Mouse (Mus musculus) CH12.LX (cell line): ENCODE data around the gene Gh. TPM values are rescaled to one million over a fixed set of nuclear protein-coding genes. Genes with fewer than 3 reads are reported as not detected.

Source experiments
- DNase-seq: peaks from one replicate; pipeline ENCODE4 v3.0.0-alpha.2; 2013; ENCODE audit errors: extremely low read depth
- H3K27ac ChIP-seq: 2 replicates; pipeline ENCODE4 v1.5.1; 2012; ENCODE audit warnings: low read depth, mild to moderate bottlenecking, control low read depth, moderate library complexity; ENCODE audit not compliant: insufficient read depth
- H3K27me3 ChIP-seq: replicated peaks from 2 replicates; pipeline ENCODE3; 2012; ENCODE audit warnings: inconsistent platforms
- H3K36me3 ChIP-seq, 2 experiments: replicated peaks in 1 of 2; 2 replicates each; pipeline versions ENCODE3 to v1.6.1; 2012; ENCODE audit warnings: inconsistent platforms in 1 of 2, low read length in 1 of 2, mild to moderate bottlenecking in 1 of 2, mixed read lengths in 1 of 2, moderate library complexity in 1 of 2; ENCODE audit not compliant: control insufficient read depth in 1 of 2, insufficient read depth in 1 of 2
- H3K4me1 ChIP-seq, 2 experiments: 2 replicates each; pipeline ENCODE4 v1.6.1; 2012; ENCODE audit warnings: inconsistent platforms in 1 of 2, moderate library complexity in 1 of 2; ENCODE audit not compliant: insufficient read depth in 2 of 2, control insufficient read depth in 1 of 2
- H3K4me2 ChIP-seq: 2 replicates; pipeline ENCODE4 v1.6.1; 2012; ENCODE audit warnings: low read depth, mild to moderate bottlenecking, control low read depth; ENCODE audit not compliant: poor library complexity, insufficient read depth, severe bottlenecking
- H3K4me3 ChIP-seq, 3 experiments: fragments of 150-350 bp in 1 of 3; sonication (generic) in 1 of 3; replicated peaks in 1 of 3; 2 replicates each; pipeline versions ENCODE3 to v1.5.1; 2011 to 2012; ENCODE audit warnings: low read depth in 2 of 3, low read length in 2 of 3, mild to moderate bottlenecking in 2 of 3, moderate library complexity in 2 of 3, control low read depth in 1 of 3, improper control_type of control experiment in 1 of 3, inconsistent platforms in 1 of 3, mixed read lengths in 1 of 3; ENCODE audit not compliant: poor library complexity in 1 of 3
- H3K79me2 ChIP-seq: replicated peaks from 2 replicates; pipeline ENCODE4 v1.6.1; 2012; ENCODE audit warnings: mild to moderate bottlenecking, moderate library complexity; ENCODE audit not compliant: control insufficient read depth, poor library complexity, insufficient read depth, severe bottlenecking; ENCODE audit errors: extremely low read depth
- H3K9ac ChIP-seq: 2 replicates; pipeline ENCODE4 v1.6.1; 2012; ENCODE audit warnings: low read depth, mild to moderate bottlenecking, control low read depth, moderate library complexity; ENCODE audit not compliant: insufficient read depth
- H3K9me3 ChIP-seq: replicated peaks from 2 replicates; pipeline ENCODE3; 2012; ENCODE audit warnings: low read length, inconsistent platforms, mixed read lengths
- BHLHE40 ChIP-seq: IDR thresholded peaks from 2 replicates; pipeline ENCODE4 v1.6.1; 2011; ENCODE audit warnings: mild to moderate bottlenecking, low read depth, low read length, improper control_type of control experiment
- CHD1 ChIP-seq: IDR thresholded peaks from 2 replicates; pipeline ENCODE4 v1.6.1; 2012; ENCODE audit warnings: low read depth, low read length, improper control_type of control experiment, inconsistent platforms
- CHD2 ChIP-seq: IDR thresholded peaks from 2 replicates; pipeline ENCODE4 v1.6.1; 2011; ENCODE audit warnings: low read length, improper control_type of control experiment
- CTCF ChIP-seq, 2 experiments: IDR thresholded peaks in 1 of 2; conservative IDR thresholded peaks in 1 of 2; 2 replicates each; pipeline ENCODE4 v1.5.1; 2011 to 2012; ENCODE audit warnings: low read depth in 2 of 2, low read length in 2 of 2, improper control_type of control experiment in 1 of 2, inconsistent platforms in 1 of 2, mild to moderate bottlenecking in 1 of 2, moderate library complexity in 1 of 2
- ELF1 ChIP-seq: IDR thresholded peaks from 2 replicates; pipeline ENCODE4 v1.6.1; 2014; ENCODE audit warnings: low read depth, mild to moderate bottlenecking, inconsistent platforms, low read length, improper control_type of control experiment
- ETS1 ChIP-seq: conservative IDR thresholded peaks from 2 replicates; pipeline ENCODE4 v1.6.1; 2012; ENCODE audit warnings: low read depth, mild to moderate bottlenecking, inconsistent platforms, low read length, improper control_type of control experiment, moderate library complexity
- HCFC1 ChIP-seq: IDR thresholded peaks from 2 replicates; pipeline ENCODE4 v1.6.1; 2012; ENCODE audit warnings: low read depth, mild to moderate bottlenecking, inconsistent platforms, low read length, improper control_type of control experiment
- IRF4 ChIP-seq: IDR thresholded peaks from 2 replicates; pipeline ENCODE4 v1.6.1; 2014; ENCODE audit warnings: low read depth, mild to moderate bottlenecking, inconsistent platforms, low read length, improper control_type of control experiment
- JUN ChIP-seq: IDR thresholded peaks from 2 replicates; pipeline ENCODE4 v1.6.1; 2011; ENCODE audit warnings: low read depth, mild to moderate bottlenecking, low read length, improper control_type of control experiment, moderate library complexity; ENCODE audit not compliant: insufficient read depth
- MAX ChIP-seq: IDR thresholded peaks from 2 replicates; pipeline ENCODE4 v1.6.1; 2011; ENCODE audit warnings: low read length, improper control_type of control experiment
- MAZ ChIP-seq: IDR thresholded peaks from 2 replicates; pipeline ENCODE4 v1.6.1; 2012; ENCODE audit warnings: low read depth, mild to moderate bottlenecking, inconsistent platforms, low read length, improper control_type of control experiment, moderate library complexity
- MEF2A ChIP-seq: IDR thresholded peaks from 2 replicates; pipeline ENCODE4 v1.6.1; 2014; ENCODE audit warnings: low read depth, mild to moderate bottlenecking, inconsistent platforms, low read length, improper control_type of control experiment, borderline replicate concordance
- MXI1 ChIP-seq: IDR thresholded peaks from 2 replicates; pipeline ENCODE4 v1.6.1; 2011; ENCODE audit warnings: mild to moderate bottlenecking, low read depth, low read length, improper control_type of control experiment
- NRF1 ChIP-seq: IDR thresholded peaks from 2 replicates; pipeline ENCODE4 v1.6.1; 2014; ENCODE audit warnings: low read depth, mild to moderate bottlenecking, inconsistent platforms, low read length, improper control_type of control experiment, moderate library complexity
- PAX5 ChIP-seq: IDR thresholded peaks from 2 replicates; pipeline ENCODE4 v1.6.1; 2012; ENCODE audit warnings: low read length, inconsistent platforms, mixed read lengths
- POLR2A ChIP-seq: IDR thresholded peaks from 2 replicates; pipeline ENCODE4 v1.6.1; 2011; ENCODE audit warnings: low read depth, mild to moderate bottlenecking, improper control_type of control experiment, low read length
- RAD21 ChIP-seq: IDR thresholded peaks from 2 replicates; pipeline ENCODE4 v1.6.1; 2011; ENCODE audit warnings: low read depth, mild to moderate bottlenecking, low read length, improper control_type of control experiment, moderate library complexity
- RCOR1 ChIP-seq: conservative IDR thresholded peaks from 2 replicates; pipeline ENCODE4 v1.6.1; 2012; ENCODE audit warnings: low read depth, mild to moderate bottlenecking, inconsistent platforms, low read length, improper control_type of control experiment
- SIN3A ChIP-seq: IDR thresholded peaks from 2 replicates; pipeline ENCODE4 v1.6.1; 2012; ENCODE audit warnings: low read length, improper control_type of control experiment, inconsistent platforms
- SMC3 ChIP-seq: IDR thresholded peaks from 2 replicates; pipeline ENCODE4 v1.6.1; 2011; ENCODE audit warnings: low read depth, low read length, improper control_type of control experiment
- TBP ChIP-seq: conservative IDR thresholded peaks from 2 replicates; pipeline ENCODE4 v1.6.1; 2011; ENCODE audit warnings: low read depth, low read length, improper control_type of control experiment
- TCF12 ChIP-seq: IDR thresholded peaks from 2 replicates; pipeline ENCODE4 v1.6.1; 2014; ENCODE audit warnings: low read depth, mild to moderate bottlenecking, inconsistent platforms, low read length, improper control_type of control experiment
- USF1 ChIP-seq: IDR thresholded peaks from 2 replicates; pipeline ENCODE4 v1.6.1; 2014; ENCODE audit warnings: low read depth, mild to moderate bottlenecking, inconsistent platforms, low read length, improper control_type of control experiment
- ZC3H11A ChIP-seq: IDR thresholded peaks from 2 replicates; pipeline ENCODE4 v1.6.1; 2012; ENCODE audit warnings: low read depth, mild to moderate bottlenecking, inconsistent platforms, low read length, improper control_type of control experiment
- ZMIZ1 ChIP-seq: IDR thresholded peaks from 2 replicates; pipeline ENCODE4 v1.6.1; 2012; ENCODE audit warnings: low read depth, mild to moderate bottlenecking, inconsistent platforms, low read length, improper control_type of control experiment
- dilution Hi-C: fragments of 300-500 bp; cut with MboI; formaldehyde crosslinking; loops from 2 replicates; pipeline ENCODE4 v1.14.3; 2020; ENCODE audit warnings: low sequenced_read_pairs; ENCODE audit not compliant: extremely low pct_unique_long_range_greater_than_20kb, extremely low pct_ligation_motif_present
- in situ Hi-C: fragments of 300-500 bp; cut with MboI; formaldehyde crosslinking; loops from 3 replicates; pipeline ENCODE4 v1.14.3; 2019; ENCODE audit warnings: low sequenced_read_pairs, low pct_ligation_motif_present, low pct_unique_long_range_greater_than_20kb, mixed read lengths
- polyA plus RNA-seq: library from polyadenylated mRNA; unstranded; fragments of >175 nt; gene quantifications from 2 replicates; pipeline ENCODE4 v1.2.1, GENCODE M21; 2012; ENCODE audit warnings: low read depth; ENCODE audit not compliant: insufficient read length
- total RNA-seq, 2 experiments: library from RNA; depleted of rRNA; stranded (reverse); fragments of 300-350 nt in 1 of 2; fragments of >200 nt in 1 of 2; gene quantifications; 2 replicates each; pipeline ENCODE4 v1.2.3; 2012 to 2014

Gh gene
- total and polyA plus RNA-seq, 3 experiments, result 0.38 to 1.0 (median 0.68) TPM

DNA sequence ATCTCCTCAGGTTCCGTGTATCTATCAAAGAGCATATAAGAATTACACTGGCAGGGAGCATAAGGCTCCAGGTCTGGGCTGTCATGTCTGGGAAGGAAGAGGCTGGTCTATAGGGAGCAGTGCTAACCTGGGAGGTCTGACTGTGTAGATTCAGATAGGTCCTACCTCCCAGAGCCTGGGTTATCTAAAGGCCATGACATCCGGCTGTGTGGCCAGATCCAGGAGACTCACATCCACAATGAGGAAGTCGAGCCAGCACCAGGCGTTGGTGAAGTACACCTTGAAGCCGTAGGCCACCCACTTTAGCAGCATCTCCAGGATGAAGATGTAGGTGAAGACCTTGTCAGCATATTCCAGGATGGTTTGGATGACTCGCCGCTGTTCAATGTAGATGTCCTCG lies 24.8 kb upstream of the Gh start:
- in situ Hi-C loops (loop anchor here (5.0 to 10.0 kb wide), 3 partner anchors 39 to 168 kb away; no protein-coding TSS in a partner anchor), dilution Hi-C loops (no loop called here)
- Histone ChIP-seq H3K79me2 (no peaks in the 10 kb centered on the region), H3K4me3 (no peak overlapping the region), H3K9me3 (no peaks in the 10 kb centered on the region), H3K4me2 (no peak overlapping the region), H3K27me3 (no peaks in the 10 kb centered on the region), H3K27ac (no peak overlapping the region), H3K9ac (no peak overlapping the region), H3K4me1 (peaks cover 26 to 50% of the 10 kb centered on the region in 2 experiments)
- DNase-seq, result no peak
- TF ChIP-seq MAX (no peak), ELF1 (no peak), TCF12 (no peak), USF1 (no peak), ZMIZ1 (no peak), HCFC1 (no peak), CTCF (conservative IDR thresholded peaks at IDR 0.05 in 1 of 2, IDR thresholded peaks at IDR 0.05 in 1 of 2; ENCODE audit: low read depth in 2 of 2, low read length in 2 of 2) (no peak), ETS1 (no peak), CHD2 (no peak)
- TF ChIP-seq, all 38 proteins: peak for 0
- peaks cover 4 to 6% of the 10 kb centered on the region in 2 experiments for H3K36me3 ChIP-seq

DNA sequence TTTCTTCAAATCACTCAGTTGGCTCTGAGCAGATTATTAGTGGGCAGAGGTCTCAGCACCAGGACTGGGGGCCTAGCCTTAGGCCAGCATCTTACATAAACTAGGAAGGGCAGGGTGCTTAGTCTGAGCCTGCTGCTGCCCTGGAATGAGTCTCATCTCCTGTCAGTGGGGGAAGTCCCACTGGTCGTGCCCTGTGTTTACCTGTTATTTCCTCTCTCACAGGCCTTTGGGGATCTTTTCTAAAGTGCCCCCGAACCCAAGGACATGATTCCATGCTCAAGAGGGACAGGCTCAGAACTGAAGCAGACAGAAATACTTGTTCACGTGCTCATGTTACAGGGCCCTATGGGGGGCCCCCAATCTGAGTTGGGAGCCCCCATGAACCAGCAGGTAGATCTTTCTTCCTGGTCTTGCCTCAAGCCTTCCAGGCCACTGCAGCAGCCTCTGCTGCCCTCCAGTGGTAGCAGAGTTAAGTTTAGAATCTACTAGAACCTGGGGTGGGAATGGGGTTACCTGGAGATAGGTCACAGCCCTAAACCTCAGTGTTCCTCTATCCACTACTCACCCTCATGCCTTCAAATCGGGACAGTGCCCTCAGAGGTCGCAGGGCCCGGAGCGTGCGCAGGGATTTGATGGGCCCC lies 24.0 kb upstream of the Gh start:
- Histone ChIP-seq H3K79me2 (no peaks in the 10 kb centered on the region), H3K36me3 (peaks cover 4 to 6% of the 10 kb centered on the region in 2 experiments), H3K27ac (peak overlapping the region; percentile 77), H3K4me3 (peak overlapping the region in 1 of 3 experiments; percentile 1), H3K4me2 (peak overlapping the region; percentile 70), H3K9me3 (no peaks in the 10 kb centered on the region), H3K27me3 (no peaks in the 10 kb centered on the region), H3K9ac (peak overlapping the region; percentile 38), H3K4me1 (peaks cover 26 to 50% of the 10 kb centered on the region in 2 experiments)
- DNase-seq, result peak; percentile 91
- TF ChIP-seq IRF4 (peak; percentile 32), BHLHE40 (peak; percentile 85), MEF2A (peak; percentile 41; the same call in 1 of the 2 replicates), JUN (0 out of 2 replicates have a peak, but pooled peaks have one; percentile 13), ELF1 (peak; percentile 81), POLR2A (no peak; the same call in none of the 2 replicates), MXI1 (peak; percentile 70; the same call in 1 of the 2 replicates), HCFC1 (no peak), SMC3 (peak; percentile 99), CHD1 (no peak), MAZ (0 out of 2 replicates have a peak, but pooled peaks have one; percentile 44), CTCF (conservative IDR thresholded peaks at IDR 0.05 in 1 of 2, IDR thresholded peaks at IDR 0.05 in 1 of 2; ENCODE audit: low read depth in 2 of 2, low read length in 2 of 2) (peak; percentile 64 to 99), RCOR1 (no peak; the same call in 1 of the 2 replicates), TBP (0 out of 2 replicates have a peak, but pooled peaks have one; percentile 15), ETS1 (peak; percentile 57), ZC3H11A (peak; percentile 97), RAD21 (peak; percentile 99), NRF1 (0 out of 2 replicates have a peak, but pooled peaks have one; percentile 22), PAX5 (no peak), SIN3A (peak; percentile 48), TCF12 (0 out of 2 replicates have a peak, but pooled peaks have one; percentile 7)
- in situ Hi-C loops, result loop anchor here (5.0 to 10.0 kb wide), 3 partner anchors 38 to 169 kb away; no protein-coding TSS in a partner anchor
- dilution Hi-C loops, result no loop called here
